Mouse (Mus musculus): ENCODE results near the gene Scd4. TPM values are rescaled to one million over a fixed set of nuclear protein-coding genes. Genes with fewer than 3 reads are reported as not detected.

Scd4 gene
- polyA plus RNA-seq (2015; fragmentation: Nextera tagmentation; extraction: Ambion mirVana) = 0.09 and 0.22 TPM in 2 replicates

GRCm38 (mm10) chr19:44332833-44333623, at the start of gene Scd4:
TSS of gene Scd4 (plus strand) at chr19:44333092.
- H3K4me1 ChIP-seq (ENCODE audit: control insufficient read depth, insufficient read depth, low read length) = no peaks in the 10 kb centered on the region
- H3K9me3 ChIP-seq (ENCODE audit: control insufficient read depth, low read length) = no peaks in the 10 kb centered on the region
- no peak within 1 kb of the TSS for H3K9ac ChIP-seq (ENCODE audit: low read depth, low read length)
- no peak within 1 kb of the TSS for H3K4me3 ChIP-seq (ENCODE audit: low read length)
- H3K27ac ChIP-seq (ENCODE audit: low read length) = no peak within 1 kb of the TSS
- no peak for ATAC-seq
- no peaks in the 10 kb centered on the region for H3K27me3 ChIP-seq (replicated peaks; ENCODE audit: control insufficient read depth, insufficient read depth, low read length)
- H3K4me2 ChIP-seq (ENCODE audit: low read depth, low read length) = no peak within 1 kb of the TSS
- WGBS = 87% methylated on average over 10 of the region's 10 CpGs
- no peaks in the 10 kb centered on the region for H3K36me3 ChIP-seq (ENCODE audit: control insufficient read depth, insufficient read depth, low read length)

DNA sequence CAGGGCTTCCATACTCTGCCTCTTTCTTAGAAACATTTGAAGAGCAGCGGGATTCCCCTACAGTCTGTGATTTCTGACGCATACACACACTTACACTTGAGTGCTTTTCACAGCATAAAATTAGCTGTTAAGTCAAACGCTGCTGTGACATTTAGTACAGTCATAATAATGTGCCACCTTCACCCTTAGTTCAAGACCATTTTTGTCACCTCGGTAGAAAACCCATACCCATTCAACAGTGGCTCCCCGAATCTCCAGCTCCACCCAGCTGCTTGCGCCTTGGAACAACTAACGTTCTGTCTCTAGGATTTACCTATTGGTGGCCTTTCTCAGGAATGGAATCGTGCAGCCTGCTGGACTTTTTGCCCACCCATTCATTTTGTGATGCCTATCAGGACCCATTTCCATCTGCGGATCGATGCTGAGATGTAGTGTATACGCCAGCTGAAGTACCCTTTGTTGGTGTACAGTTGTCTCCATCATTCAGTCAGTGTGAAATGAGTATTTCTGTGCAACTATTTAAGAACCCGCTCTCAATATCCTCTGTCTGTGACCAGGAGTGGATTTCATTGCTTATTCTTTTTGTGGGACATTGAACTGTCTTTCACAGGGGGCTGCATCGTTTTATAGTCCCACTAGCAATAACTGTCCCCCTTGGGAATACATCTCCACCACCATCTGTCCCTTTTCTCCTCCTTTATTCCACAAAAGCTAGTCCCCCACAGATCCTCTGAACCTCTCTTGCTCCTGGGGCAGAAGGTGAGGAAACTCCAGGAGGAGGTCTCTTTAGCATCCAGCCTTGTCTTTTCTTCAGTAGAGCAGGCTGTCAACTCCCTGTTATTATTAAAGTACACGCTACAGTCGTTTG, 49.5 kb upstream of the Scd4 start:
- ATAC-seq = no peak
- 26% methylated on average over 15 of the region's 15 CpGs for WGBS
- H3K4me1 ChIP-seq (ENCODE audit: control insufficient read depth, insufficient read depth, low read length) = peaks cover 42% of the 10 kb centered on the region

DNA sequence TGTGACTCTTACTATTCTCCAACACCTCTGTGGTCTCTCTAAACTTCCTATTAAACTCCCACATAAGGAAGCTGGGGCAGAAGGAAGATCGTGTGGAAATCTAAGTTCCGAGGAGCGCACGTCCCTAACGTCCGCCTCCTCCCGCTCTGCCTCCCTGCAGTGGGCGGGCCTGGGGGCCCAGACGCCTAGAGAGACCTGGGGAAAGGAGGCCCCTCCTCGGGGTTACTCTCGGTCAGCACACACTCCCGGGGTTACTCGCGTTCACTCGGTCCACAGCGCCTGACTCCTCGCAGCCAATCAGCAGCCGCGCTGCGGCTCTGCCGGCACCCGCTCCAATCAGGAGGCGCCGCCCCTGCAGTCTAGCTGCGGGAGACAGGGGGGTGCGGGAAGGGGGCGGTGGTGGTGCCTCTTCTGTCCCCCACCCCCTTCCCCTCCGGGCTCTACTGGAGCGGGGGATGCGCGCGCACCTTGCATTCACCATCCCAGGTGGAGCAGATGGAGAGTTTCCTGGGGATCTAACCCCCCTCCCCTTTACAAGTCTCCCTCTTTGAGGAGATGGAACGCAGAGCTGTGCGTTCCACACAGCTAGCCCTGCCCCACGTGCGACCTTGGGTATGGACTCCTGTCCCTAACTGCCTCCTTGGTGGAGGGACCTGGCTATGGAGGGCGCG, 48.7 kb upstream of the Scd4 start:
- WGBS = 0% methylated on average over 38 of the region's 38 CpGs
- Histone ChIP-seq H3K9me3 (ENCODE audit: control insufficient read depth, low read length) (no peaks in the 10 kb centered on the region), H3K27me3 (replicated peaks; ENCODE audit: control insufficient read depth, insufficient read depth, low read length) (no peaks in the 10 kb centered on the region), H3K4me1 (ENCODE audit: control insufficient read depth, insufficient read depth, low read length) (peaks cover 42% of the 10 kb centered on the region), H3K4me3 (ENCODE audit: low read length) (peak overlapping the region; percentile 41), H3K9ac (ENCODE audit: low read depth, low read length) (peak overlapping the region; percentile 78), H3K36me3 (ENCODE audit: control insufficient read depth, insufficient read depth, low read length) (no peaks in the 10 kb centered on the region), H3K4me2 (ENCODE audit: low read depth, low read length) (peak overlapping the region; percentile 67), H3K27ac (ENCODE audit: low read length) (peak overlapping the region; percentile 98)
- peak; percentile 99 for ATAC-seq

More for the DNA sequence above, 49.5 kb upstream of the Scd4 start:
- Histone ChIP-seq H3K9ac (ENCODE audit: low read depth, low read length) (peak overlapping the region; percentile 64), H3K27ac (ENCODE audit: low read length) (peak overlapping the region; percentile 98), H3K27me3 (replicated peaks; ENCODE audit: control insufficient read depth, insufficient read depth, low read length) (no peaks in the 10 kb centered on the region), H3K36me3 (ENCODE audit: control insufficient read depth, insufficient read depth, low read length) (no peaks in the 10 kb centered on the region), H3K9me3 (ENCODE audit: control insufficient read depth, low read length) (no peaks in the 10 kb centered on the region), H3K4me3 (ENCODE audit: low read length) (peak overlapping the region; percentile 41), H3K4me2 (ENCODE audit: low read depth, low read length) (peak overlapping the region; percentile 67)

DNA sequence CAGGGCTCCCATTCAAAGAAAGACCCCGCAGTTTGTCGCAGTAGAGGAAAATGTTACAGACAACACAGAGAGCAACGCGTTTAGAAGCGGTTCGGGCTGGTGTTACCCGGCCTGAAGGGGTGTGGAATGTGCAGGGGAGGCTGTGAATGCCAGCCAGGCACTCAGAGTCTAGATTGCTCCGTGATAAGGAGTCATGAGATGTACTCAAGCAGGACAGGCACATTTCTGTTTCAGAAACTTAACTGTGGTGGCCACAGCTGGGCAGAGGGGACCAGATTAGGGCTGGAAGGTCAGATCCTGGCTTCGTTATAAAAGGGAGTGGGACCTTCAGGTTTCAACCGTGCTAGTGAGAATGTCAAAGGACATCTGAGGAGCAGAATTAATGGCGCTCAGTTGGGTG, 48.2 kb upstream of the Scd4 start:
- Histone ChIP-seq H3K4me3 (ENCODE audit: low read length) (peak overlapping the region; percentile 41), H3K36me3 (ENCODE audit: control insufficient read depth, insufficient read depth, low read length) (no peaks in the 10 kb centered on the region), H3K4me2 (ENCODE audit: low read depth, low read length) (peak overlapping the region; percentile 67), H3K9ac (ENCODE audit: low read depth, low read length) (peak overlapping the region; percentile 78), H3K27me3 (replicated peaks; ENCODE audit: control insufficient read depth, insufficient read depth, low read length) (no peaks in the 10 kb centered on the region), H3K27ac (ENCODE audit: low read length) (peak overlapping the region; percentile 98), H3K9me3 (ENCODE audit: control insufficient read depth, low read length) (no peaks in the 10 kb centered on the region), H3K4me1 (ENCODE audit: control insufficient read depth, insufficient read depth, low read length) (peaks cover 46% of the 10 kb centered on the region)
- 3% methylated on average over 11 of the region's 11 CpGs for WGBS
- peak; percentile 61 for ATAC-seq

DNA sequence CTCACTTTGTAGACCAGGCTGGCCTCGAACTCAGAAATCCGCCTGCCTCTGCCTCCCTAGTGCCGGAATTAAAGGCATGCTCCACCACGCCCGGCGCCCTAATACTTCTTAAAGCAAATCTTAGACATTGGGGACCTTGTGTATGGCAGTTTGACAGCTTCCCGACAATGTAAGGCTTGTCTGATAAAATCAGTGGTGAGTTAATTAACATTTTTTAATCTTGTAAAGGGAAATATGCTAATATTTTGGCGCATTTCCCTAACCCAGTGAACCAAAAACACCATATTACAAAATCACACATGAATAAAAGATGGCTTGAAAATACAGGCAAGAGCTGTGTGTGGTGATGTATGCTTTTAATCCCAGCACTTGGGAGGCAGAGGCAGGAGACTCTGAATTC, 47.3 kb upstream of the Scd4 start:
- Histone ChIP-seq H3K4me3 (ENCODE audit: low read length) (no peak overlapping the region), H3K4me1 (ENCODE audit: control insufficient read depth, insufficient read depth, low read length) (peaks cover 48% of the 10 kb centered on the region), H3K9me3 (ENCODE audit: control insufficient read depth, low read length) (no peaks in the 10 kb centered on the region), H3K4me2 (ENCODE audit: low read depth, low read length) (no peak overlapping the region), H3K27ac (ENCODE audit: low read length) (no peak overlapping the region), H3K9ac (ENCODE audit: low read depth, low read length) (no peak overlapping the region), H3K27me3 (replicated peaks; ENCODE audit: control insufficient read depth, insufficient read depth, low read length) (no peaks in the 10 kb centered on the region), H3K36me3 (ENCODE audit: control insufficient read depth, insufficient read depth, low read length) (no peaks in the 10 kb centered on the region)
- no peak for ATAC-seq
- 96% methylated on average over 8 of the region's 8 CpGs for WGBS

GRCm38 (mm10) chr19:44286109-44286508, 46.8 kb upstream of the Scd4 start:
- no peak overlapping the region for H3K27ac ChIP-seq (ENCODE audit: low read length)
- H3K27me3 ChIP-seq (replicated peaks; ENCODE audit: control insufficient read depth, insufficient read depth, low read length) = no peaks in the 10 kb centered on the region
- no peaks in the 10 kb centered on the region for H3K9me3 ChIP-seq (ENCODE audit: control insufficient read depth, low read length)
- WGBS = 28% methylated on average over 2 of the region's 2 CpGs
- ATAC-seq = no peak
- no peak overlapping the region for H3K4me3 ChIP-seq (ENCODE audit: low read length)
- no peak overlapping the region for H3K4me2 ChIP-seq (ENCODE audit: low read depth, low read length)
- H3K9ac ChIP-seq (ENCODE audit: low read depth, low read length) = no peak overlapping the region
- no peaks in the 10 kb centered on the region for H3K36me3 ChIP-seq (ENCODE audit: control insufficient read depth, insufficient read depth, low read length)
- H3K4me1 ChIP-seq (ENCODE audit: control insufficient read depth, insufficient read depth, low read length) = peaks cover 43% of the 10 kb centered on the region

GRCm38 (mm10) chr19:44287415-44288110, 45.3 kb upstream of the Scd4 start:
- H3K36me3 ChIP-seq (ENCODE audit: control insufficient read depth, insufficient read depth, low read length) = no peaks in the 10 kb centered on the region
- no peak overlapping the region for H3K4me3 ChIP-seq (ENCODE audit: low read length)
- no peak overlapping the region for H3K4me2 ChIP-seq (ENCODE audit: low read depth, low read length)
- peaks cover 44% of the 10 kb centered on the region for H3K4me1 ChIP-seq (ENCODE audit: control insufficient read depth, insufficient read depth, low read length)
- no peaks in the 10 kb centered on the region for H3K27me3 ChIP-seq (replicated peaks; ENCODE audit: control insufficient read depth, insufficient read depth, low read length)
- no peaks in the 10 kb centered on the region for H3K9me3 ChIP-seq (ENCODE audit: control insufficient read depth, low read length)
- no peak overlapping the region for H3K9ac ChIP-seq (ENCODE audit: low read depth, low read length)
- ATAC-seq = no peak
- H3K27ac ChIP-seq (ENCODE audit: low read length) = no peak overlapping the region
- 69% methylated on average over 11 of the region's 11 CpGs for WGBS

DNA sequence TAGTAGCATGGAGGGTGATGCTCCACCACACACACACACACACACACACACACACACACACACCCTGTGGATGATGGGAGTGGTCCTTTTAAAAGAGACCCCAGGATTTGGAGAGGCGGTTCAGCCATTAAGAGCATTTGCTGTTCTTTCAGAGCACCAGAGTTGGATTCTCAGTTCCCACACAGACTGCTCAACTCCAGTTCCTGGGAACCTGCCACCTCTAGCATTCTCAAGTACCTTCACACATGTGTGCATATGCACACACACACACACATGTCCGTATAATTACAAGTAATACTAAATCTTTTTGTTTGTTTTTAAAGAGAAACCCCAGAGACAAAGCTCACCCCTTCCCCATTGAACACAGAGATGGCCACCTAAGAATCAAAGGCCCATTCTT, 40.8 kb upstream of the Scd4 start:
- ATAC-seq = no peak
- H3K4me2 ChIP-seq (ENCODE audit: low read depth, low read length) = peak overlapping the region; percentile 85; the same call in 1 of the 2 replicates
- 78% methylated on average over 2 of the region's 2 CpGs for WGBS

More for the DNA sequence above, 40.8 kb upstream of the Scd4 start:
- peaks cover 29% of the 10 kb centered on the region for H3K4me1 ChIP-seq (ENCODE audit: control insufficient read depth, insufficient read depth, low read length)
- no peak overlapping the region for H3K4me3 ChIP-seq (ENCODE audit: low read length)
- no peaks in the 10 kb centered on the region for H3K27me3 ChIP-seq (replicated peaks; ENCODE audit: control insufficient read depth, insufficient read depth, low read length)
- H3K36me3 ChIP-seq (ENCODE audit: control insufficient read depth, insufficient read depth, low read length) = 0 out of 2 replicates have a peak, but pooled peaks cover 8% of the 10 kb centered on the region
- no peak overlapping the region for H3K9ac ChIP-seq (ENCODE audit: low read depth, low read length)
- H3K27ac ChIP-seq (ENCODE audit: low read length) = peak overlapping the region; percentile 99
- H3K9me3 ChIP-seq (ENCODE audit: control insufficient read depth, low read length) = no peaks in the 10 kb centered on the region

All from intestine, embryonic 16.5 days (tissue).